Mouse (Mus musculus): ENCODE results near the gene Acta2. TPM values are rescaled to one million over a fixed set of nuclear protein-coding genes. Genes with fewer than 3 reads are reported as not detected.

The Acta2 gene
- 10 to 100 TPM; 16.2 to 21.5 TPM for total RNA-seq (2021)
- long read RNA-seq, transcript Acta2-201 (9 exons, 2,035 nt), result major isoform, 15 of 17 reads
- long read RNA-seq, partial matches to known transcripts, result 1 of 17 reads
- long read RNA-seq, other reads (novel, unspliced or antisense), result 1 of 17 reads

- DNase-seq (ENCODE audit: low spot score in 2 of 2), result no peak
These were observed at the start of gene Acta2 for GRCm38 (mm10) chr19:34254880-34255681. Gene Acta2 (minus strand): TSS chr19:34255590.

DNA sequence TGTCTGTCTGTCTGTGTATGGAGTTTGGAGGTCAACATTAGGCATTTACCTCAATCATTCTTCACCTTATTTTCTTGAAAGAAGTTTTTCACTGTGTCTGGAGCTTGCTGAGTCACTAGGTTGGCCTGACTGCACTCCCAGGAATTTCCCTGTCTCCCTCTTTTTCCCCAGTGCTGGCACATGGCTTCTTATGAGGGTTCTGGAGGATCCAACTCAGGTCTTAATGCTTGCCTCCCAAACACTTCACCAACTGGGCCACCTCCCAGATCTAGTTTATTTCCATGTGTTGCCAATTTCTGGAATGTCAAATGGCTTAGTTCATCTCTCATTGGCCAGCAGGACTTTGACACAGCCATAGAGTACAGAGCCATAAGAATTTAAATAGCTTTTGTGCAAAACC is 49.5 kb upstream of the Acta2 start:
- DNase-seq (ENCODE audit: low spot score in 2 of 2), result no peak

- DNase-seq (ENCODE audit: low spot score in 2 of 2), result no peak
These were observed 45.0 kb upstream of the Acta2 start for GRCm38 (mm10) chr19:34300430-34300829.

DNA sequence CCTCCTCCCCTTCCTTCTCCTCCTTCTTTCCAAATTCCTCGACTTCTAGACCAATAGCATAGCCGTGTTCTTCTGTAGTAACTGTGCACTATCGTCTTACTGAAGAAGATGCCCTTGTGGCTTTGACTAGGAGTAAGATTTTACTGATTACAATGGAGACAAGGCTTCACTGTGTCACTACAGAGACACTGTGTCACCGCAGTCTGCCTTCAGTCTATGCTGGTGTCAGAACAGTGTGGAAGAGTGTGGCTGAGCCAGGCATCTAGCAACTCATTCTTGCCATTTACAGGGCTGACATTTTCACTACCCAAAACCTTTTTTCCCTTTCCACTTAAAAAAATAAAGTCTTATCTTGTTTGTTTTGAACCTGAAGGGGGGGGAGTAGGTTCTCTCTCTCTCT is 43.8 kb upstream of the Acta2 start:
- DNase-seq (ENCODE audit: low spot score in 2 of 2), result no peak

- DNase-seq (ENCODE audit: low spot score in 2 of 2), result no peak
These were observed 43.1 kb upstream of the Acta2 start for GRCm38 (mm10) chr19:34298531-34298930.

DNA sequence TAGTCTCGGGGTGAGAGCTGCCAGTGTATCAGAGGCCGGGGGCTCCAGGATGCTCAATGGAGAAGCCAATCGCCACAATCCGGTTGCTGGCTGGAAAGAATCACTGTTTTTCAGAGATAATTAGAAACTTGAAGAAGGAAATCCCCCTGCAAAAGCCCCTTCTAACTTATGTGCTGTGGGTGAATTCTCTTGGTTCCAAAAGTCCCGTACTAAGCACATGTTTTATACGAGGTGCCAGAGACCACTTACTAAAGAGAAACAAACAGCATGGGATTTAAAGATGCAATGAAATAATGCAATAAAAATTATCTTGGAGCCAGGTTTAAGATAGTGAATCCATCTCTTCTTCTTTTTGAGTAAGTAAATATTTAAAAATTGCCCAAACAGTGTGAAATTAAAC is 40.1 kb upstream of the Acta2 start:
- no peak for DNase-seq (ENCODE audit: low spot score in 2 of 2)

DNA sequence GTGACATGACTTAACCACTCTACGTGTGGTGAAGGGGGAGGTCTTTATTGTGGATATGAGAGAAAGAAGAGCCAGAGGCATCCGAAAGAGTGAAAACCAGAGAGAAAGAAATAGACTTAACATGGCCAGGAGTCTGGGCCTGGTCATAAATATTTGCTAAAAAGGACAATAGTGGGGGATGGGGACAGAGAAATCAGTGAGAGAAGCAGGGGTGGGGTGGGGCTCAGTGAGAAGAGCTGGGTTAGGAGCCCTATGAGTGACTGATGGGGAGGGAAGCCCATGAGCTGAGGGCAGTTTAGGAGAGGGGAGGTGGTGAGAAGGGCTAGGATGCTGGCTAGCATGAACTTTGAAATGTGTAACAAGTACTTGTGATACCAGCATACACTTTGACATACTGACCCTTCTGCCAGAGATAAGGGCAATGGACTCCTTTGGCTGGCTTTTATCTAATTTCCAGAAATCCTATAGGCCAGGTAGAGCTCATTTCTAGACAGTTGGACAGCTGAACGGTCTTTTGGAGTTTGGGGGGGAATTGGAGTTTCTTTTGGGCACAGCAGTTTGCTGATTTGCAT is 38.1 kb upstream of the Acta2 start:
- DNase-seq (ENCODE audit: low spot score in 2 of 2), result no peak

DNA sequence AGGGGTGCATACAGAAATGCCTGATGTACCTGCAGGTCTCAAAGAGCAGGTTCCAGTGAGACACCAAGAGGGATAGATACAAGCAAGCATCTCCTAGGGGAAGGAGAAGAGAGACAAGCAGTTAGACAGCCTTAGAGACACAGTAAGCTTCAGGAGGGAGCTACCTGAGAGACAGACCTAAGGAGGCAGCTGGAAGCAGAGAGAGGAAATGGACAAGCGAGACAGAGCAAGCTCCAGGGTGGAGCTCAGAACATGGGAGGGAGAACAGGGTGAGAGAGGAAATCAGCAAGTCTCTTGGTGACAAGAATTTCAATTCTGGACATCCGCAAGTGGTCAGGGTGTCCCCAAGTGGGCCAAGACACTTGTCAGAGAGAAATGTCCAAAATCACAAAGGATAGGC is 37.3 kb upstream of the Acta2 start:
- DNase-seq (ENCODE audit: low spot score in 2 of 2), result no peak

GRCm38 (mm10) chr19:34291956-34292355 is 36.6 kb upstream of the Acta2 start:
- DNase-seq (ENCODE audit: low spot score in 2 of 2), result no peak

DNA sequence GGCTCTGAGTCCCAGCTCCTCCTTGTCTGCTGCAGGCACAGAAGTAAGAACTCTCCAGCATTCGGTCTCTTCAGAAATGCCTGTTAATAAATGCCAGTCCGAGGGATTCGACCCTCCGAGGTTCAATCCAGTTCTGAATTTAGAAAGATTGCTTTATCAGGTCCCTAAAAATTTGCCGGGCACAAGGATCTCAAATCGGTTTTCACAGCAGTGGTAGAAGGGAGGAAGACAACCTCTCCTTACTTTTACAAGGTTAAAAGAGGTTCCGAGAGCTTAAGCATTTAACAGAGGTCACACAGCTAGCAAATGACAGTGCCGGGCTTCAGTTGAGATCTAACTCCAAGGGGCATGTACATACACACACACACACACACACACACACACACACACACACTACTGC is 36.0 kb upstream of the Acta2 start:
- DNase-seq (ENCODE audit: low spot score in 2 of 2), result no peak

GRCm38 (mm10) chr19:34290872-34291341 is 35.5 kb upstream of the Acta2 start:
- no peak for DNase-seq (ENCODE audit: low spot score in 2 of 2)

DNA sequence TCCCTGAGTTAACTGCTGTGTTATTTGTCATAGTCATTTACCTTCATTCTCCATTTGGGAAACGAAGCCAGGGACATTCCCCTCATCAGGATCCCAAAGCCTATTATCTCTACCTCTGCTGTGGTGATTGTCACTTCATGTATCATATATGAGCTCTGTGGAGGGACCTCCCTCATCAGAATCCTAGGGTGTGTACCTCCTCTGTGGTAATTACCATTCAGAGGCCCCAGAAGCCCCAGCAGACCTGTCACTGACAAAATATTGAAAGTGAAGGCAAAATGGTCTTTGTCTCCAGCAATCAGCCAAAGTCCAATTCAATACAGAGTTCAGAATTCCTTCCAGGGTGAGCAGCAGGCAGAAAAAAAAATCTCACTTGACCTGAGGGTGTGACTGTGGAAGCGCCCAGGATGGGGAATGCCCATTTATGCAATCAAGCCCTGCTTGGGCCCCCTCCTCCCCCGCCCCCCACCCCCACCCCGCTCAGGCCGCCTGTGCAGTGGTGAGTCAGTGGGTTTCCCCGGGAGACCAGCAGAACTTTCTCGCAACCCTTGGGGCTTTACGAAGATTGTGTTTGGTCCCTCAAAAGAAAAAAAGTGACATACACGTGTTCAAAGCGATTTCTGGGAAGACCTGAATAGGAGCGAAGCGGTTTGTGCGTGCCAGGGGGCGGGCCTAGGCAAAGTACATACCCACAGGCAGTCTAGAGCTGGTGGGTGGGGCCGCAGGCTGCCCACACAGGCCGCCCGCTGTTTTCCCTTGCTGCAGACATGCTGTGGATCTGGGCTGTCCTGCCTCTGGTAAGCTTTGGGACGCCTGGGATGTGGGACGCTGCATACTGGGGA is 34.8 kb upstream of the Acta2 start, which contains the start of gene Fas:
Fas (plus strand) TSS at position 719 of the 842 bp plus-strand sequence.
- DNase-seq (ENCODE audit: low spot score in 2 of 2), result peak; percentile 22 to 37

DNA sequence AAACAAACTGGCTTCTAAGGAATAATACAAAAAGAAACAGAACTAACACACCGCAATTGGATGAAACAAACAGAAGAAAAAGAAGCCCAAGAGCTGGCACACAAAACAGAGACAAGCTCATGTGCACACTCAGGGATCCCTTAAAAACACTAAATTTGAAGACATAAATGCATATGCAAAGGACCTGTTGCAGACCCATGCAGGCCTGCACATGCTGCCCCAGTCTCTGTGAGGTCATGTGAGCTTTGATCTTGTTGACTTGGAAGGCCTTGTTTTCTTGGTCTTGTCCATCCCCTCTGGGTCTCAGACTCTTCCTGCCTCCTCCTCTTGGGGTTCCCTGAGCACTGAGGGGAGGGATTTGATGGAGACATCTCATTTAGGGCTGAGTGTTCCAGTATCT is 33.3 kb upstream of the Acta2 start:
- no peak for DNase-seq (ENCODE audit: low spot score in 2 of 2)

GRCm38 (mm10) chr19:34287656-34288415 is 32.4 kb upstream of the Acta2 start:
- DNase-seq (ENCODE audit: low spot score in 2 of 2), result no peak

DNA sequence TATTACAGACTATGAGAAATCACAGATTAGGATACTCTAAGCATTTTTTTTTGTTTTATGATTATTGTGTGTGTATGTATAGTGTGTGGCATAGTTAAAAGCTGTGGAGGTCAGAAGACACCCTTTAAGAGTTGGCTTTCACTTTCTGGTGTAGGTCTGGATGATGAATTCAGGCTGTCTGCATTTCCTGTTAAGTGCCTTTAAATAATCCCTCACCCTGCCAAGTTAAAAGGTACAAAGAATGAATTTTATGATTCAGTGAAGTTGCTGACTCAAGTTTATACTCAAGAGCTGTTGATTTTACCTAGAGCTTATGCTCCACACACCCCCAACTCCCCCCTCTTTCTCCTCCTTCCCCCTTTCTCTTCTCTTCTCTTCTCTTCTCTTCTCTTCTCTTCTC is 31.8 kb upstream of the Acta2 start:
- DNase-seq (ENCODE audit: low spot score in 2 of 2), result no peak

DNA sequence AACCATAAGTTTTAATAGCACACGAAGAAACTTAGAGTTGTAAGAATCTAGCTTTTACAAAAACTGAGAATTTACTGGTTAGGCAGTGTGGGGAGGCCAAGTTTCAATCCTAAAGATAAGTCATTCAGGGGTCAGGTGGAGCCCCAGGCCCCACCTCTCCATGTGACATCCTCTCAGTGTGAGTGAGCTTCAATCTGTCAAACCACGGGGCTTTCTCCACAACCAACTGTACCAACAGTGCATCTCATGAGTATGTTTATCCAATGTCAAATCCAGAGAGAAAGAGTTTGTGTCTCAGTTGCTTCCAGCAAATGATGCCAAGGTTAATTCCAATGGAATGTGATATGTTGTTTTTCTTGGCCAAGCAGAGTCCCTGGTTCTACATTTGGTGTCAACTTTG is 29.4 kb upstream of the Acta2 start:
- DNase-seq (ENCODE audit: low spot score in 2 of 2), result no peak

- no peak for DNase-seq (ENCODE audit: low spot score in 2 of 2)
These were observed 29.0 kb upstream of the Acta2 start for GRCm38 (mm10) chr19:34284383-34284782.

GRCm38 (mm10) chr19:34283614-34284013 is 28.2 kb upstream of the Acta2 start:
- DNase-seq (ENCODE audit: low spot score in 2 of 2), result no peak

DNA sequence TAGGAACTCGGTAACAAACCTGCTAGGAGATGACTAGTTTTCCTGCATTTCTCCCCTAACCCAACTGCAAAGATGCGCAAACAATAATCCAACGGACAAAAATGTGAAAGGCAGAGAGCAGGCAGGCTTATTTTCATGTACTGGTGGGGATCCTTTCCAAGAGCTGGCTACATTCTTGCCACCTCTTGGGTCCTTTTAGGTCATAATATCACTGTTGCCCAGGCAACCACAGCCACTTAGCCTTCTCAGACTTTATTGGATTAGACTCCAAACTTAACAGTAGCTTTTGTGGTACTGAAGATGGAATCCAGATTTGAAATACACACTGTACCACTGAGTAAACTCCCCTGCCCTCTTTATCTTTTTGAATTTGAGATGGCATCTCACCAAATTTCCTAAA is 22.7 kb upstream of the Acta2 start:
- no peak for DNase-seq (ENCODE audit: low spot score in 2 of 2)

DNA sequence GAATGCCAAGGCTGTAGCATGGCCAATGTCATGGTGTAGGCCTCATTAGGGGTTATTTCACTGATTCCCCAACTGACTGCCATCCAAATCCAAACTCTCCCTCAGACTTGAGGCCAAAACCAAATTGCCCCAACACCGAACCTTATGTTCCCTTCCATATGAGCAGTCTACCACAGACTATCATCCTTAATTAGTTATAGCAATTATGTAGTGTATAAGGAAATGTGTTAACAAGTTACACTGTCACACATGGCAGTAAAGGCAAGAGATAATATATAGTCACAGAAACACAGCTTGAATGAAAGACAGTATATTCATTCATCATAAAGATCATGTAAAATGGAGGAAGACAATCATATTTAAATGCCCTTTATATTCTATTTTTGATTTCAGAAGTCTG is 17.7 kb upstream of the Acta2 start:
- DNase-seq (ENCODE audit: low spot score in 2 of 2), result no peak

Data from layer of hippocampus, postnatal 10 days (tissue).